Mouse (Mus musculus): ENCODE data around the gene Ccdc159.

GRCm38 (mm10) chr9:21950322-21950721 lies 23.1 kb downstream of the Ccdc159 start:
- no peak for TF ChIP-seq EP300 (IDR thresholded peaks at IDR 0.05; ENCODE audit: low read depth)
- TF ChIP-seq CTCF (IDR thresholded peaks at IDR 0.05; ENCODE audit: low read depth), result no peak

All from heart, postnatal 0 days (tissue).